Mouse (Mus musculus): ENCODE measurements around the gene Pon2. TPM values are rescaled to one million over a fixed set of nuclear protein-coding genes. Genes with fewer than 3 reads are reported as not detected.

Gene Pon2
- polyA plus RNA-seq, 1 experiment from 2014 or later = 57.4 TPM

DNA sequence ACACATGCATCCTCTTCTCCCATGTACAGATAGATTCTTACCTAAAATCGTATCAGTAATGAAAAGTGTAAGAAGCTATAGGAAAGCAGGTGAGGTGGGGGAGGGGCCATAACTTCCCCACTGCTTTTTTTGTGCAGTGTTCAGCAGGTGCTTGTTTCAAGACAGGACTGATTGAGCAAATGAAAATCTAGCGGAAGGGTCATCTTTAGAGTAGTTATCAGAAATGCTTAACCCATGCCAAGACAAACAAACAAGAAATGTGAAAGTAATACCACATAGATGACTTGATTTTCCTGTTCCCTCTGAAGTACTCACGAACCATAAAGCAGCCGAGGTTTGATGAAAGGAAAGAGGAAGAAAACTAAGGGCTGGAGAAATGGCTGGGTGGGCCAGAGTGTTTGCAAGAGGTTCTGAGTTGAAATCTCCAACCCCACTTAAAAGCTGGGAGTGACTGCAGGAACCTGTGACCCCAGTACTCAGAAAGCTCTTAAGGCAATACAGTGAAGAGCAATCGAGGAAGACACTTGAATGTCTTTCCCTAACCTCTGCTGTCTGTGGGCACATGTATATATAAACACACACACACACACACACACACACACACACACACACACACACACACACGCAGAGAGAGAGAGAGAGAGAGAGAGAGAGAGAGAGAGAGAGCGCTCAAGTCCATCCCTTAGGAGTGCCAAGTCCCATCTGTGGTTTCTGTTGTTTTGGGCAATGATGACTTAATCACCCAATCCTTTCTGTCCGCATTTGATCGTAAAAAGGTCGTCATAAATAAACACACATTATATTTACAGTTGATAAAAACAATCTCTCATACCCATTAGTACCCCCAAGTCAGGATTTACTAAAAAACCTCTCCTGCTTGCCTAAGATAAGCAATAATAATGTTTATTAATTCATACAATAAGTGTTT is 35.7 kb downstream of the Pon2 start:
- CTCF ChIA-PET = interaction anchor here (1.0 kb wide), 1 partner anchor 13 kb away, joined by 3 read pairs; no protein-coding TSS in a partner anchor
- no peak for ATAC-seq
- POLR2A ChIA-PET = no interaction called here
- no peaks in the 10 kb centered on the region for H3K27me3 ChIP-seq
- TF ChIP-seq CTCF (IDR thresholded peaks at IDR 0.05) = no peak
- in situ Hi-C loops (cut with MboI; ENCODE audit: low pct_unique_long_range_greater_than_20kb) = no loop called here
- no peak for DNase-seq (ENCODE audit: low read depth, low spot score)

DNA sequence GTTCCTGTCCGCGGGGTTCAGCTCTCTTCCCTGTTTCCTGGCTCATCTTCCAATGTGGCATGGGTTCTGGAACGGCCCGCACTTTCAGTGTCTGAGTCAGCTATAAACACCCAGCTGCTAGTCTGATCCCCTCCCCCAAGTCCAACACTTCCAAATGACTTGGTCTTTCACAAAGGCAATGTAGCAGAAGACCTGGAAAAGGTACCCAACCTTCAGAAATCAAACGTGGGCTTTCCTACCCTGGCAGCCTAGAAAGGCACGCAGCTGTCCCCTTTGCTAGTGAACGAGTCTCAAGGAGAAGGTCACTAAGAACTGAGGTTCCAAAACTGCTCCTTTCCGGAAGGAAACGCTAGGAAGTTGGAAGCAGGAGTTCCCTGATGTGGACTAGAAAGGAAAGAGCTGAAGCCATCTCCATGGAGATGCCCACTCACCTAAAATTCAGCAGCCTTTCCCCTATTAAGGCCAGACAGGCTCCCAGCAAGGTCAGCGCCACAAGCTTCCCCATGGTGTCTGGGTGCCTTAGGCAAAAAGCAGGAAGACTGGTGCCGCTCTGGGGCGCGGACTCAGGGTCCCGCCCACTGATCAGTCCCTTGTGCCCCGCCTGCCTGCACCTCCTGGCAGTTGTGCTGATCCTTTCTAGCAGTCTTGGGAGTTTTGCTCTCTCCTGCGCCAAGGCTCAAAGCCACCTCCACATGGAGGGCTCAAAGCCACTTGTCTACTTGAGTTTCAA is 42.4 kb downstream of the Pon2 start, which contains the start of gene Pon3:
Gene Pon3, minus strand, starts transcription at position 565 of the 730 bp plus-strand sequence.
- ChIA-PET POLR2A (no interaction called here), CTCF (interaction anchor here (2.0 kb wide), 1 partner anchor 127 kb away, joined by 4 read pairs; no protein-coding TSS in a partner anchor)
- in situ Hi-C loops (cut with MboI; ENCODE audit: low pct_unique_long_range_greater_than_20kb) = no loop called here
- DNase-seq (ENCODE audit: low read depth, low spot score) (no peak), ATAC-seq (no peak)
- TF ChIP-seq CTCF (IDR thresholded peaks at IDR 0.05) = no peak
- H3K27me3 ChIP-seq = no peaks in the 10 kb centered on the region

DNA sequence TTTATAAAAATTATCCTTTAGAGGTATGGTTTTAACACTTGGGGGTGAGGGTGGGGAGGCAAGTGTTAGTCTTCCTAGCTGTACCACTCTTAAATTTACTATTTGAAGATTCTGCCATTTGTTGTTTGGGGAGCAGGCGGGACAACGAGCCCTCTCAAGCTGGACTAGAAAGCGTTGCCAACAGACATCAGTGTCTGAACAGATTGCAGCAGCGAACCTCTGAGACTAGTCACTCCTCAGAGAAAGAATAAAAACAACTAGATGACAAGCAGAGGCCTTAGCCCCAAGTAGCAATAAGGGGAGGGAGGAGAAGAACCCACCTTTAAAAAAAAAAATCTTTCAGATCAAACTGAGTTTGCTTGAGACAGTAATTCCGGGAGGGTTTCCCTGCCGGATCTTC is 43.0 kb downstream of the Pon2 start:
- no peak for TF ChIP-seq CTCF (IDR thresholded peaks at IDR 0.05)
- ATAC-seq (no peak), DNase-seq (ENCODE audit: low read depth, low spot score) (no peak)
- ChIA-PET POLR2A (no interaction called here), CTCF (no interaction called here)
- H3K27me3 ChIP-seq = no peaks in the 10 kb centered on the region
- in situ Hi-C loops (cut with MboI; ENCODE audit: low pct_unique_long_range_greater_than_20kb) = no loop called here

DNA sequence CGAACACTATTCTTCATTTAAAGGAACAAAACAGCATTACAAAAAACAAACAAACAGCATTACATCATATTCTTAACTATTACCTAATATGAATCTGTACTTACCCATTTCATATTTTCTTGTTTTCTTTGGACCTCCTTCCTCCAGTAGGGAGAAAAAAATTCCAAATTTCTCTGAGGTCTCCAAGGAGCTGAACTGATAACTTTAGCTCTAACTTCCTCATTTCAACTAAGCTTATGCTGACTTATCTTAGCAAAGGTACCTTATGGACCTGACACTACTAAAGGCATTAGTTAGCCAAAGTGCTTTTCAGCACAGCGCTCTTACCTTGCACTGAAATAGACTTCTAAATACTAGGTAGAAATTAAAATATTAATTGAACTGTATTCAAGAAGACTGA is 43.4 kb downstream of the Pon2 start:
- DNase-seq (ENCODE audit: low read depth, low spot score) (no peak), ATAC-seq (no peak)
- H3K27me3 ChIP-seq = no peaks in the 10 kb centered on the region
- ChIA-PET POLR2A (no interaction called here), CTCF (no interaction called here)
- TF ChIP-seq CTCF (IDR thresholded peaks at IDR 0.05) = no peak
- in situ Hi-C loops (cut with MboI; ENCODE audit: low pct_unique_long_range_greater_than_20kb) = no loop called here

DNA sequence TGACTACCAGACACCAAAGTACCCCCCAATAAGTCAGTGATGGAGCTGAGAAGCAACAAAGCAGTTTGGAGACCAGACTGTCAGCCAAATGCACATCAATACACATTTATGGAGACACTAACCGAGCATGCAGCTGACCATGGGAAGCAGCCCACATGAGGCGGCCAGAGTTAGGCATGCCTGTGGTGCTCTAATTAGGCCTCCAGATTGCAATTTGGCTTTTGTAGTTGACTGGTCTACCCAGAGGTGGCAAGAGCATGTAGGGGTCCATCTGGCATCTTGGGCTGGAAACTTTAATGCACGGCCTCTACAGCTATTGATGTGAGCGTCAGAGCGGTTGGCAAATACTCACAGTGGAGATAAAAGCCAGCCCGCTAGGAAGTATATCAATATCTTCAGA is 52.3 kb downstream of the Pon2 start:
- no peak for DNase-seq (ENCODE audit: low read depth, low spot score)
- POLR2A ChIA-PET = no interaction called here
- no peak for TF ChIP-seq CTCF (IDR thresholded peaks at IDR 0.05)
- no peaks in the 10 kb centered on the region for H3K27me3 ChIP-seq
- no peak for ATAC-seq
- in situ Hi-C loops (cut with MboI; ENCODE audit: low pct_unique_long_range_greater_than_20kb) = no loop called here
- CTCF ChIA-PET = no interaction called here

DNA sequence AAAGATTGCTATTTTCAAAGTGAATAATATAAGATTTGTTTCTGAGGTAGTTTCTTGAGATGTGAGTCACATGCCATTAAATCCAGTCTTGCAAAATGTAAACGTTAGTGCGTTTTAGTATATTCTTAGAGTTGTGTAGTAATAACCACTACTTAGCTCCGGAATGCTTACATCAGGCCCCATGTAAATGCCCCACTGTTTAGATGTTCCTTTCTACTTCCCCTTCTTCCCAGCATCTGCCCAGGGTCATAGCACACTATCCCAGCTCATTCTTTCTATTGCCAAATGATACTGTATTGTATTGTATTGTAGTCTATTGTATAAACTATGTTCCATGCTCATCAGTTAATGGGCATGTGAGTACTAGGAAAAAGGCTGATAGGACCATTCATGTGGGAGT is 59.5 kb downstream of the Pon2 start:
- POLR2A ChIA-PET = interaction anchor here (0.6 kb wide), 1 partner anchor 59 kb away, joined by 3 read pairs; the partner anchor contains the start of gene Pon2
- no peak for TF ChIP-seq CTCF (IDR thresholded peaks at IDR 0.05)
- H3K27me3 ChIP-seq = no peaks in the 10 kb centered on the region
- in situ Hi-C loops (cut with MboI; ENCODE audit: low pct_unique_long_range_greater_than_20kb) = no loop called here
- DNase-seq (ENCODE audit: low read depth, low spot score) (no peak), ATAC-seq (no peak)
- CTCF ChIA-PET = no interaction called here

DNA sequence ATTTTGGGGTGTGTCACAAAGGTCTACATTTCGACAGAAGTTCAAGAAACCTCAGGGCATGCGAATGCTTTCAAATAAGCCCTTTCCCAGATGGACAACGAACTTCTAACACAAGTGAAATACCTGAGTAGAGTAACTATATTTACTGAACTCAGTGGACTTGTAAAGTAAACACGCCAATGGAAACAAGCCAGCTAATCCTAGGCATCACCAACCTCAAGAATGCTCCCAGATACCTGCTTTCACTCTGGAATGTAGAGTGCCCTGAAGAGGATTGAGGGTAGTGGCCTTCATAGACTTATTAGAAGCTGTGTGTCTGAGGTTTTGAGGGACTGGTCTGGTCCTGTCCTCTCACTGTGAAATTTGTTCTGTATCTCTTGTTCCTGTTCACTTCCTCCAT is 60.7 kb downstream of the Pon2 start:
- DNase-seq (ENCODE audit: low read depth, low spot score) = no peak
- ChIA-PET CTCF (interaction anchor here (1.3 kb wide), 1 partner anchor 19 kb away, joined by 3 read pairs; no protein-coding TSS in a partner anchor), POLR2A (no interaction called here)
- H3K27me3 ChIP-seq = no peaks in the 10 kb centered on the region
- TF ChIP-seq CTCF (IDR thresholded peaks at IDR 0.05) = no peak
- ATAC-seq = peak; percentile 85
- in situ Hi-C loops (cut with MboI; ENCODE audit: low pct_unique_long_range_greater_than_20kb) = no loop called here

DNA sequence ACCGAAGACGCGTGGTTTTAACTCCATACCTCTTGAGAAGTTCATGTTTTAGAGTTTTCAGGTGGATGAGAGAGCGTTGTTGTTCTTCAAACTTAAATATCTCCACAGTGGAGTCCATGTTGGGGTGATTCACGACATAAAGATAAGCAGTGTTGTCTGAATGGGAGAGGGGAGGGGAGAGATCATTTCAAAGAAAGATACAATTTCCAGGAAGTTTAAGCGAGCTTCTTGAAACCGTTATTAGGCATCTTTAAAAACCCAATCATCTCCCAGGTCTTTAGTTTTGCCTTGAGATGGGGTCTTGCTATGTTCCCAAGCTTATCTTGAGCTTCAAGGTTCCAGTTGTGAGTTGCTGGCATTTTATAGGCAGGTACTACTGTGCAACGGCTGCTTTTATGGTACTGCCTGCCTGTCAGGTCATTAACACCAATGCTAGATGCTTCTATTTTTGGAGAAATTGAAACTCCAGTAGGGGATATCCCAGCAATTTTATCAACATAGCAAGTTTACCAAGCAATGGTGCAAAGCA is 61.3 kb downstream of the Pon2 start:
- CTCF ChIA-PET = interaction anchor here (1.3 kb wide), 1 partner anchor 18 kb away, joined by 3 read pairs; no protein-coding TSS in a partner anchor
- DNase-seq (ENCODE audit: low read depth, low spot score) = no peak
- H3K27me3 ChIP-seq = no peaks in the 10 kb centered on the region
- POLR2A ChIA-PET = no interaction called here
- no peak for TF ChIP-seq CTCF (IDR thresholded peaks at IDR 0.05)
- in situ Hi-C loops (cut with MboI; ENCODE audit: low pct_unique_long_range_greater_than_20kb) = no loop called here
- no peak for ATAC-seq

DNA sequence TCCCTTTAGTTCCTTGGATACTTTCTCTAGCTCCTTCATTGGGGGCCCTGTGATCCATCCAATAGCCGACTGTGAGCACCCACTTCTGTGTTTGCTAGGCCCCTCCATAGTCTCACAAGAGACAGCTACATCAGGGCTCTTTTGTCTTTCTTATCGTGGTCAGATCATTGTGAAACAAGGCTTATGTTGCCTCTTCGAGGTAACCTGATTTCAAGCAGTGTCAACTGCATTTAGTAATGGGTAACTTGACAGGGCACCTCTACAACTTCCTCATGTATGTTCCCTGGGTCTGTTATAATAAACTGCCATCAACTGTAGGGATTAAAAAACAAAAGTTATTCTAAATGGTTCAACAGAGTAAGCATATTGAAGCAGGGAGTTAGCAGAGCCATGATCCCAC is 63.7 kb downstream of the Pon2 start:
- no peak for TF ChIP-seq CTCF (IDR thresholded peaks at IDR 0.05)
- ChIA-PET CTCF (no interaction called here), POLR2A (no interaction called here)
- ATAC-seq (no peak), DNase-seq (ENCODE audit: low read depth, low spot score) (no peak)
- H3K27me3 ChIP-seq = no peaks in the 10 kb centered on the region
- in situ Hi-C loops (cut with MboI; ENCODE audit: low pct_unique_long_range_greater_than_20kb) = no loop called here

DNA sequence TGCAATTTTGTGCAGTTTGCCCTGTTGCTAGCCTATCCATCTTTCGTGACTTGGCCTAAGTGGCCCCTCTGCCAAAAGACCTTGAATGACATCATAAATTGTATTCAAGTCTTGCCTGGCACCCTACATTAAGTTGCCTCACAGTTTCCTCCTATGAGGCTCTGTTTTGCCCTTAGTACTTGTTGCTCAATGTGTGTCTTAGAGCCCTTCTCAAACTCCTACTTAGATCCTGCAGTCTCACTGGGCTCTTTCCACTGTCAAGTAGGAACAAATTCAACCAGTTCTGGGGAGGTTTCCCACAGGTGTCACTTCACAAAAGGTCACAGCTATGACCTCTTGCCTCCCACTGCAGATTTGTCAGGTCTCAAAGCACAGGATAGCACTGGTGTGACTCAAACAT is 64.4 kb downstream of the Pon2 start:
- H3K27me3 ChIP-seq = no peaks in the 10 kb centered on the region
- TF ChIP-seq CTCF (IDR thresholded peaks at IDR 0.05) = no peak
- in situ Hi-C loops (cut with MboI; ENCODE audit: low pct_unique_long_range_greater_than_20kb) = no loop called here
- no peak for ATAC-seq
- no peak for DNase-seq (ENCODE audit: low read depth, low spot score)
- CTCF ChIA-PET = no interaction called here
- POLR2A ChIA-PET = no interaction called here

DNA sequence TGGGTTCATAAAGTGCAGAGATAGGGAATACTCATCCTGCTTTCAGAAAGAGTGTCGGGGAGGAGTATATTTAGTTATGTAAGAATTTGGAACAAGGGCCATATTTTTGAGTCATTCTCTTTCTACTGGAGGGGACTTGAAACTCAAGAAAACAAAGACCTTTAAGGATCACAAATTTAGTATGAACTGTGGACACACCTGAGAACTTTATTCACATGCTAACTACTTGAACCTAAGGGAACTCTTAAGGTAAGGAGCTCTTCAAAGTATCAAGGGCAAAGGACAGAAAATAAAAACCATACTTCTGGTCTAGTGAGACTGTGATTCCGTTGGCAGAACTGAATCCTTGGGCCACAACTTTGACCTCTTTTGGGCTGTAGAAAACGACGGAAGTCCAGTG is 66.2 kb downstream of the Pon2 start:
- peaks cover 3% of the 10 kb centered on the region for H3K27me3 ChIP-seq
- no peak for TF ChIP-seq CTCF (IDR thresholded peaks at IDR 0.05)
- CTCF ChIA-PET = no interaction called here
- POLR2A ChIA-PET = no interaction called here
- DNase-seq (ENCODE audit: low read depth, low spot score) (no peak), ATAC-seq (no peak)
- in situ Hi-C loops (cut with MboI; ENCODE audit: low pct_unique_long_range_greater_than_20kb) = no loop called here

All from Patski (cell line).